Mouse (Mus musculus) adrenal gland, adult 18-20 months (tissue): Measurements from ENCODE around the gene Tnfsf9. TPM values are rescaled to one million over a fixed set of nuclear protein-coding genes. Genes with fewer than 3 reads are reported as not detected.

Experiments used
- DNase-seq, 2 experiments: peaks; one replicate each; pipeline ENCODE4 v3.0.0; 2021 to 2022; ENCODE audit warnings: low spot score in 2 of 2
- total RNA-seq, 2 experiments: library from RNA; stranded (reverse); gene quantifications; 1 replicate in 1 of 2; 2 replicates in 1 of 2; pipeline ENCODE4 v1.2.3; 2021

The Tnfsf9 gene
- total RNA-seq, 2 experiments from 2014 or later: 0.38 to 0.63 TPM

DNA sequence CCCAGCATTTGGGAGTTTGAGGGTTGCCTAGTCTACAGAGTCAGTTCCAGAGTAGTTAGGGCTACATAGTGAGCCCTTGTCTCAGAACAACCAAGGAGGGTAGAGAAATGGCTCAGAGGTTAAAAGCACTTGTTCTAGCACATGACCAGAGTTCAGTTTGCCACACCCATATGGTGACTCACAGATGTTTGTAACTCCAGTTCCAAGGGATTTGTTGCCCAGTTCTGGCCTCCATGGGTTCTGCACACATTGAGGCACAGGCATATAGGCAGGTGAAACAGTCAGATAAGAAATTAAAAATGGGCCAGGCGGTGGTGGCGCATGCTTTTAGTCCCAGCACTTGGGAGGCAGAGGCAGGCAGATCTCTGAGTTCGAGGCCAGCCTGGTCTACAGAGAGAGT is 10.9 kb upstream of the Tnfsf9 start:
- DNase-seq: no peak

- DNase-seq: no peak
Observed at GRCm38 (mm10) chr17:57095855-57096622, 9.1 kb upstream of the Tnfsf9 start.

DNA sequence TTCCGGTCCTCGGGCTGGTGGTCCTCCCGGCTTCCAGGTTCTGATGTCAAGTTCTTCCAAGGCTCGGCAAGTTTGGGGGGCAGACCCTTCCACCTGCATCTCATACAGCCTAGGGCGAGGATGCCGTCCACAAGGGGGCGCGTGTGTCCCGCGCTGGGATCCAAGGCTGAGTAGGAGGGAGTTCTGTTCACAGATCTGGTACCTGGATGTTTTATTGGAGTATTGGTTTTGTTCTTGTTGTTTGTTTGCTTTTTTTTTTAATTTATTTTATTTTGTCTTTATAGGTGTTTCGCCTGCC is 8.6 kb upstream of the Tnfsf9 start:
- peak; percentile 90 to 91 for DNase-seq

DNA sequence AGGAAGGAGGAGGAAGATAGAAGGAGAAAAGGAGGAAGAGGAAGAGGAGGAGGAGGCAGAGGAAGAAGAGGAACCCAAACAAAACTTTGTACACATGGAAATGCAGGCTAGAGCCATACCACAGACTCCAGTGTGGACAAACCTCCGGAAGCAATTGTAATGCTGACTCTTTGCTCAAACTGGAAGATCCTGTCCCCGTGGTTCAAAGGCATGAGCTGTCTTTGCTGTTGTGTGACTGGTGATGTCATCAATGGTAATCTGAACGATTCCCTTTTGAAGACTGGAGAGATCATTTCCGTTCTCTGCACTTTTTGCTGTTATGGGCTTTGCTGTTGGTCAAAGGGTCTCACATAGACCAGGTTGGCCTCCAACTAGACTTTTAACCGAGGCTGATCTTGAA is 6.8 kb upstream of the Tnfsf9 start:
- no peak for DNase-seq

DNA sequence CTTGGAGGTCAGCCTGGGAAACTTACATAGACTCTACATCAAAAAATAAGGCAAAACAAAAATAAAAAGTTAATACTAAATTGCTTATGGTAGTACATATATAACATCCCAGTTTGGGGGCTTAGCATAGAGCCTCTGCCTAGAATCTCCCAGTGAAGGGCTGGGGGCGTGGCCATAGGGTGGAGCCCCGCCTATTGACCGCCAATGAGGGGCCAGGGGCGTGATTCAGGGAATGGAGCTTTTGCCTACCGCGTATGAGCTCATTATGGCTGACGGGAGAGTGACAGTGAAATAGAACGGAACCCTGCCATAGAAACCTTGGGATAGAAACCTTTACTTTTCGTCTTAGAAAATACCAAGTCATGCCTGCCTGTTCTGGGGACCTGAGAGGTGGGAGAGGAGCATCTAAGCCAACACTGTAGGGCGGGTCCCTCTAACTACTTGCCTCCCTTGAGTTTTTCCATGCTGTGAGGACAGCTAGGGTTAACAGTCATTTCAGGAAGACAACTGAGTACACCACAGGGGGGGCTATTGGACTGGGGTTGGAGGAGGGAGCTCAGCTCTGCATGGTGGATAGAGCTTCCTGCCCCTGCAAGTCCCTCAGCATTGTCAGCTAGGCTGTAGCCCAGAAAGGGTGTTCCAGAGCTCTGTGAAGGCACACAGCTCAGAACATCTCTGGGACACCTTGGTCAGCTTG is 5.3 kb upstream of the Tnfsf9 start:
- DNase-seq: no peak

- no peak for DNase-seq
Observed at GRCm38 (mm10) chr17:57102276-57102675, 2.8 kb upstream of the Tnfsf9 start.

DNA sequence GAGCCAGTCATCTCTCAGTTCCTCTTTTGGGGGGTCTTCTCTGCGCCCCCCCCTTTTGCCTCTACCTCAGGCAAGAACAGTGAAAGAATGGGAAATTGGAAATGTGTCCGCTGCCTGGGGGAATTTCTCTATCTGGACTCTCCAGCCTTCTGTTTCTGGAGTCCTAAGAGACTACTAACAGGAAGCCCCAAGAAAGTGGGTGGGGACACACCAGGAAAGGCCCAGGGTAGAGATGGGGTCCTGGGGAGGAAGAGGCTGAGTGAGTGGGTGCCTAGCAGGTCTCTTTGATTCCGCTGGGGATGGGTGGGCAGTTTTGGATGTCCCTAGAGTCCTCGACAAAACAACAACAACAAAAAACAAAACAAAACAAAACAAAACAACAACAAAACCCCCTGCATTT is 629 bp upstream of the Tnfsf9 start:
- no peak for DNase-seq

GRCm38 (mm10) chr17:57106035-57106368 is 877 bp downstream of the Tnfsf9 start:
- no peak for DNase-seq

- no peak for DNase-seq
Observed at GRCm38 (mm10) chr17:57107064-57107463, 1.9 kb downstream of the Tnfsf9 start.

DNA sequence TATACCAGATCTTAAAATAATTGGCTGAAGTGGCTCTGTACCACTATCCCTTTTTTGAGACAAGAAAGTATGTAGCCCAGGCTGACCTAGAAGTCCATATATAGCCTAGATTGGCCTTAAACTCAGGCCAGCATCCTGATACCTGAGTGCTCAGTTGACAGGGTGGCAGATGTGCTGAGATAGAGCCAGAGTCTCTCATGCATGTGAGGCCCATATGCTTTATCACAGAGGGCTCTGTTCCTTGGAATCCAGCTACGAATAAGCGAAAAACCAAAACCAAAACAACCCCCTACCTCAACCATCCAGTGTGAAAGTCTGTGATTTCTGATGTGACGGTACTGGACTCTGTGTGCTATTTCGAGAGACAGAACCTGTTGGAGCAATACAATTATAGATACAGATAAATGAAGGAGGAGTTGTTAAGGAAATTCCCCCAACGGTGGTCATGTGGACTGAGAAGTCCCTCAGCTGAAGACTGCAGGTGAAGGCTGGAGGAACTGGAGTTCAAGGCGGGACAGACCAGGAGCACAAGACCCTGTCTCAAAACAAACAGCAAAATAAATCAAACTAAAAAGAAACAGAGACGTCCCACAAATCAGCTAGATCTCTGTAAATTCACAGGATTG is 3.0 kb downstream of the Tnfsf9 start:
- DNase-seq: no peak

GRCm38 (mm10) chr17:57108666-57109171 is 3.6 kb downstream of the Tnfsf9 start:
- DNase-seq: no peak

- no peak for DNase-seq
Observed at GRCm38 (mm10) chr17:57110005-57110404, 4.9 kb downstream of the Tnfsf9 start.

- no peak for DNase-seq
Observed at GRCm38 (mm10) chr17:57112768-57113474, 7.8 kb downstream of the Tnfsf9 start.

DNA sequence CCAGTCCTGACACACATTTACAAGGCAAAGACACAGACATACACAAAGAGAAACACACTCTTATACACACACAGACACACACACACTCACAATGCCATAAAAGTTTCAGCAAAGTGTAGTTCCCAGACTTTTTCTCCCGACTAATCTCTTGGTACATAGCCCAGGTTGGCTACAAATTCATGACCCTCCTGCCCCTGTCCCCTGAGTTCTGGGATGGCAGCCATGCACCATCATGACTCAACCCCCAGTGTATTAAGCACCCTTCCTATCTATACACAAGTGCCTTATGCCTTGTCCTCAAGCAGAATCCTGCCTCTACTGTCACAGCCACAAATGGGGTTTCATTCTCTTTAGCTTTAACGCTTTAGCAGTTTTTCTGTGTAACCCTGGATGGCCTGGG is 11.7 kb downstream of the Tnfsf9 start:
- no peak for DNase-seq

DNA sequence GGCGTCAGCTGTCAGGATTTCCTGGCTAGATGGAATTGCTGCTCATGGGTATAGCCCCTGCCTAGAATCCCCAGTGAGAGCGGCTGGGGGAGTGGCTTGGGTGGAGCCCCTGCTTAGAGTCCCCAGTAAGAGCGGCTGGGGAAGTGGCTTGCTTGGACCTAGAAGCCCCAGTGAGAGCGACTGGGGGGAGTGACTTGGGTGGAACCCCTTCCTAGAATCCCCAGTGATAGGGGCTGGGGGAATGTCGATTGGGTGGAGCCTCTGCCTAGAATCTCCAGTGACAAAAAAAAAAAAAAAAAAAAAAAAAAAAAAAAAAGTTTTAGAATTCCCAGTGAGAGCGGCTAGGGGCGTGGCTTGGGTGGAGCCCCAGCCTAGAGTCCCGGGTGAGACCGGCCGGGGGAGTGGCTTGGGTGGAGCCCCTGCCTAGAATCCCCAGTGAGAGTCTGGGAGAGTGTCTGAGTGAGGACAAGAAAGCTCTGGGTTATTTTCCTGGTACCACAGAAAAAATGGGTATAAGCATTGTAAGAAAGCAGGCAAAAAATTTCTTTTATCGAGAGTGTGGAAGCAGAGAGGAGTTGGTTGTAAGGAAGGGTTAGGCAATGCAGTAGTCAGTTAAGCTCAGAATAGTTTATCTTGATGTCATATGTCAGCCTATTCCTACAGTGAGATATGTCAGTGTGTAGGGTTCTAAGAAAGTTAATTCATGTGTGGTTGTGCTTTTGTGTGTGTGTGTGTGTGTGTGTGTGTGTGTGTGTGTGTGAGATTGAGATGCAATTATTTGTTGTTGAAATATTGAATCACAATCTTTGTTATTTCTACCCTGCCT is 13.6 kb downstream of the Tnfsf9 start:
- no peak for DNase-seq

DNA sequence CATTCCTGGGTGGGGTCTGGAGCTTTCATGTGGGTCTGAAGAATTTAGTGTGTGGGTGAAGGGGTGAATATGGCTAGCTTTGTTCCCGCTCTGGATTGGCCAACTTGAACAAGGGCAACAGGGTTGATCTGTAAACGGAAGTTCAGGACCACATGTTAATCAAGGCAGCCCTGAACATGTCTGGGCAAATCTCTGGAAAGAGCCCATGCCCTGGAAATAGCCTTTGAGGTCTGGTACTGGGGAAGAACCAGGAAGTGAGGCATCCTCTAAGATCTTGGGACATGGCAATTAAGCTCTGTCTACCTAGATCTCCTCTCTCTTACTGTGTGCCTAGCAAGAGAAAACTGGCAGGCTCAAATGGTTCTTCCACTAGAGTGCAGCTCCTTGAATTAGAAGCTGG is 16.7 kb downstream of the Tnfsf9 start:
- DNase-seq: no peak

DNA sequence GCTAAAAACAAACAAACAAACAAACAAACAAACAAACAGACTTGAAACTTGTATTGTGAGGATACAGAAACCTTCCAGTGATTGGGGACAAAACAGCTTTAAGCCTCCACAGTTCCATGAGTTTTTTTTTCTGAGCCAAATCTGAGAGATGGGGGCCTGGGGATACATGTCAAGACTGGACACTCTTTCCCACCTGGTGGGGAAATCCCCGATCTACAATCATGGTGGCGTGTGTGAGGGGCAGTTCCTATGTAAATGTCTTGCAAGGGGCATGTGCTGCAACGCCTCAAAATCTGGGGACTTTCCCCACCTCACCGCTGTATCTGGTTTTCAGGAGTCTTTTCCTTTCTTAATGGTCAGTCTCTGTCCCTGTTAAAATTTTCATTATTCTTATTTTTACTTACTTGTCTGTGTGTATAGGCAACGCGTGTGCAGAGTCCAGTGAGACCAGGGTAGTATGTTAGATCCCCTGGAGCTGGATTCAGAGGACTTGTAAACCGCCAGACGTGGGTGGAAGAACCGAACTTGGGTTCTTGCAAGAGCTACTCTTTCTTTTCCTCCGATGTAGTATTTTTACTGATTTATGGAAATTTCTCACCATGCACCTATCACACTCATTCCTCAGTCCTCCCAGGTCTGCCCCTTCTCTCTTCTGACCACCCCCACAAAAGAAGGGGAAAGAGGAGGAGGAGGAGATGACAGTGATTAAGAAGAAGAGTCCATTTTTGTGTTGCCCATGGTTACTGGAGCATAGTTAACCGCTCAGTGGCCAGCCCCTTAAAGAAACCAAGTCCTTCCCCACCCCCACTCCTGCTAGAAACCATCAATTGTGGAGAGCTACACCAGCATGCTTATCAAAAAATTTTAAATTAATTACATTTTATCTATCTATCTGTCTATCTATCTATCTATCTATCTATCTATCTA is 18.3 kb downstream of the Tnfsf9 start:
- DNase-seq: no peak

GRCm38 (mm10) chr17:57124792-57125191 is 19.7 kb downstream of the Tnfsf9 start:
- no peak for DNase-seq

GRCm38 (mm10) chr17:57125853-57126622 is 20.9 kb downstream of the Tnfsf9 start:
- DNase-seq: no peak
